Mouse (Mus musculus) thymus, adult 18-20 months (tissue): ENCODE results near the gene Ifnl2.

Experiments
- DNase-seq, 2 experiments: peaks; one replicate each; pipeline ENCODE4 v3.0.0; 2022; ENCODE audit warnings: mixed read lengths in 2 of 2

The Ifnl2 gene

DNA sequence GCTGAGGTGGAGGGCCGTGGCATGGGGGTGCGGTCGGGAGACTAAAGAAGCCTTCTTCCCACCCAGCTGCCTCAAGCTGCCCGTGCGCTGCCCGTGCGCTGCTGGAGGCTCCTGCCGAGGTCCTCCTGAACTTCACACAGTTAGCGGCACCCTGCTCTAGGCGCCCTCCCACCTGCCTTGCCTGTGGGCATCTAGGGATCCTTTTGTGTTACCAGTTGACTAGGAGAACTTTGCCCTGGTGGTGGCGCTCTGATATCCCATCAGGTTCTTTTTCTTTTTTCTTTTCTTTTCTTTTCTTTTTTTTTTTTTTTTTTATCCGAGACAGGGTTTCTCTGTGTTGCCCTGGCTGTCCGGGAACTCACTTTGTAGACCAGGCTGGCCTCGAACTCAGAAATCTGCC lies 19.4 kb downstream of the Ifnl2 start:
- DNase-seq: no peak

DNA sequence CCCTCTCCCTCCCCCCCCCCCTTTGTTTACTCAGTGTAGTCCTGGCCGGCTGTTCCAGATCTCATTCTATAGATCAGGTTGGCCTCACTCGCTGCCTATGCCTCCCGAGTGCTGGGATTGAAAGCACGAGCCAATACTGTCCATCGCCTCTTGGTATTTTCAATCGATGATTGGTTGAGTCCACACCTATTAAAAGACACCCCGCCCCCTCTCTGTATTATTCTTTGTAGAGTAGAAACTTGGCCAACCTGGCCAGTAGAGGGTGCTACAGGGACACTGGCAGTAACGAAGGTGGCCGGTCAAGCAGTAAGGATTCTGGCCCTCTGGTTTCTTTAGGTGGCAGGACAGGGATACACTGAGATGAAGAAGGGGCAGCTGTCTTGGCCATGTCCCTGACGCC lies 19.8 kb downstream of the Ifnl2 start:
- peak; percentile 5 to 26 for DNase-seq

DNA sequence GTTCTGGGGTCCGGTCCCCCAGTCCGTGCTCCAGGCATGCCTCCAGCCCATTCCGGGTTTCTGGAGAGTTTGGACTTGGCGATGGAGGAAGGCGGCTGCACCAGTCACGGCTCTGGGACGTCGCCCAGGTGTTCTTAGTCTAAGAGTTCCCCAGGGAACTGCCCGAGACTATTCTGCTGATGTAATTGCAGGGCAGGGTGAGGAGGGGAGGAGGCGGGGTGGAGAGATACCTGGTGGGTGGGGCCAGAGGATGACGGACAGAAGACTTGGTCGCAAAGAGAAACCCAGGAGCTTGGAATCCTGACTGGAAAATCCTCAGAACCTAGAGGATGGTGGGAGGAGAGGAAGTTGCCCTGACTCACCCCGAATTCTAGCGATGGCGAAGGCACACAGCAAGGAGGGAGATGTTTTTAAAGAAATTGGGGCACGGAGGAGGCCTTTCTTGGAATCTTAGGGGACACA lies 22.2 kb downstream of the Ifnl2 start:
- no peak for DNase-seq

DNA sequence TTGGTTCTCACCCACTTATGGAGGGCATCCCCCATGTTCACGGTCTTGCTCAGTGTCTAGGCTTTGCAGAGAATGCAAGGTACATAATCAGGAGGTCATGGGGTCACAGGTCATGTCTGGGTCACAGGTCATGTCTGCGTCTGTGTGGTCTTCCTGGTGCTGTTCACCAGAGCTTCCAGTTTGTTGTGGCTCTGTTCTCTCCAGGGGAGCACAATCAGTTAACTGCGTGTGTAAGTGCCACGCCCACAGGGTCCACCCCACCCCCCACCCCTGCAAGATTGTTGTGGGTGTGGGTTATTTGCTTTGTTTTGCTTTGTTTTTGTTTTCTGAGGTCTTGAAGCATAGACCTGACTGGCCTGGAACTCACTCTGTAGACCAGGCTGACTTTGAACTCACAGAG lies 26.1 kb downstream of the Ifnl2 start:
- DNase-seq: no peak

DNA sequence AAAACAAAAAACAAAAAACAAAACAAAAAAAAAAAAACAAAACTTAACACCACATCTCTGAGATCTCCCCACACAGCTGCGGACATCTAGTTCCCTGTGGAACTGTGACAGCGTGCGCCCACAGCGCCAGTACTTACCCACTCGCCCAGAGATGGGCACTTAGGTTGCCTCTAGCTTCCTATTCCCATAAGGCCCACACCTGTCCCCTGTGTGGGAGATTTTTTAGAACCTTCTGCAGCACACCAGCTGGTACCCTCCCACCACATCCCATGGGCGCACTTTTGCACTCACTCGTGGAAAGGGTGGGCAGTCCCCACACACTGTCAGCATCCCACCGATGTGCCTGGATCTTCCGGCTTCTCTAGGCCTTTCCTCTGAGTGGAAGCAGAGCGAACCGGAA lies 27.4 kb downstream of the Ifnl2 start:
- DNase-seq: no peak

GRCm38 (mm10) chr7:28478854-28479253 lies 31.4 kb downstream of the Ifnl2 start:
- DNase-seq: no peak

DNA sequence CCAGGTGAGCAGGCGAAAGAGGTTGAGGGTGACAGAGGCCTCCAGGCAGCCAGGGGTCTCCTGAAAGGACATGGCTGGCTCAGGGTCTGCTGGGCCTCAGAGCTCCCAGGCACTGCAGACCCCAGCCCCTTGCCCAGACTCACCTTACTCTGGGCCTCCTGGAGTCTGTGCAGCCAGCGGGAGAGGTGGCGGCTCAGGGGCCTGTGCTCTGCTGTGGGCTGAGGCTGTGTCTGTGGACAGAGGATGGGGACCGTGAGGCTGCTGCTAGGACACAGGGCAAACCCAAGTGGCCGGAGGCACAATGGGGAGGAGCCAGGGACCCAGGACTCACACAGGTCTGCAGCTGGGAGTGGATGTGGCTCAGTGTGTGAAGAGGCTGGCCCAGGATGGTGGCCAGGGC lies 32.9 kb downstream of the Ifnl2 start:
- no peak for DNase-seq

DNA sequence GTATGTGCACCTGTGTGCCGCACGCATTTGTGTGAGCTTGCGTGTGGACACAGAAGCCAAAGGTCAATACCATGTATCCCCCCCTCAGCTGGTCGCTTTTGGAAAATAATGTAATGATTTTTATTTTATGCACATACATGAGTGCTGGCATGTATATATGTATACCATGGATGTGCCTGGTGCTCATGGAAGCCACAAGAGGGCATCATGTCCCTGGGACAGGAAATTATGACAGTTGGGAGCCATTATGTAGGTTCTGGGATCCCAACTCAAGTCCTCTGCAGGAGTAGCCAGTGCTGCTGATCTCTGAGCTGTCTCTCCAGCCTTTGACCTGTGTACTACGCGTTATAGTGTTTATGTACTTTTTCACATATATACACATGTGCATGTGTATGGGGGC lies 34.1 kb downstream of the Ifnl2 start:
- no peak for DNase-seq

DNA sequence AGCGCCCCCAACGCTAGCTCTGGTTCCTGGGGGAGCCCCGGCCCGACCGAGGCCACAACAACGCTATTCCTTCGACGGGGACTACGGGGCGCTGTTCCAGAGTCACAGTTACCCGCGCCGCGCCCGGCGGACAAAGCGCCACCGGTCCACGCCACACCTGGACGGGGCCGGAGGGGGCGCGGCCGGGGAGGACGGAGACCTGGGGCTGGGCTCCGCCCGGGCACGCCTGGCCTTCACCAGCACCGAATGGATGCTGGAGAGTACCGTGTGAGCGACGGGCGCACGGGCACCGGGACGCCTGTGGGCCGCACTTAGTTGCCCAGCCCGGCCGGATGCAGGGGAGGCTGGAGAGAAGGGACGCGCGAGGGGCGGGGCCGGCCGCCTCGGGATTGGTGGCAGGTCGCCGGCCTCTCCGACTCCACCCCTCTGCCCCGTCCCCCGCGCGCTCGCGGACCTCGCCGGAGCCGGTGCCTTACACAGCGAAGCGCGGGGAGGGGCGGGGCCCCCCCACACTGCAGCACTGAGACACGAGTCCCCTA lies 43.0 kb downstream of the Ifnl2 start:
- no peak for DNase-seq

GRCm38 (mm10) chr7:28466721-28467212 lies 43.5 kb downstream of the Ifnl2 start:
- no peak for DNase-seq

- no peak for DNase-seq
Measured at GRCm38 (mm10) chr7:28464416-28465212, 45.6 kb downstream of the Ifnl2 start.

GRCm38 (mm10) chr7:28462769-28463168 lies 47.5 kb downstream of the Ifnl2 start:
- no peak for DNase-seq

GRCm38 (mm10) chr7:28460361-28460760 lies 49.9 kb downstream of the Ifnl2 start:
- no peak for DNase-seq
